Mouse (Mus musculus) forebrain, embryonic 16.5 days (tissue): ENCODE measurements around the gene Phf7. TPM values are rescaled to one million over a fixed set of nuclear protein-coding genes. Genes with fewer than 3 reads are reported as not detected.

Experiments
- ATAC-seq: fragments of 200-750 bp; cut with Nextera tagmentation; 2 replicates; pipeline ENCODE4 v1.8.0; 2017; ENCODE audit warnings: mild to moderate bottlenecking, moderate library complexity
- H3K27ac ChIP-seq: fragments of 300-500 bp; sonication (generic); 2 replicates; pipeline ENCODE4 v1.5.1; 2014; ENCODE audit warnings: low read length, control low read depth
- H3K27me3 ChIP-seq: fragments of 300-500 bp; sonication (generic); replicated peaks from 2 replicates; pipeline ENCODE4 v1.6.1; 2014; ENCODE audit warnings: low read length; ENCODE audit not compliant: control insufficient read depth, insufficient read depth
- H3K36me3 ChIP-seq: fragments of 300-500 bp; sonication (generic); 2 replicates; pipeline ENCODE4 v1.6.1; 2014; ENCODE audit not compliant: control insufficient read depth, insufficient read depth
- H3K4me1 ChIP-seq: fragments of 300-500 bp; sonication (generic); replicated peaks from 2 replicates; pipeline ENCODE4 v1.6.1; 2014; ENCODE audit warnings: low read length; ENCODE audit not compliant: control insufficient read depth, insufficient read depth
- H3K4me2 ChIP-seq: fragments of 300-500 bp; sonication (generic); 2 replicates; pipeline ENCODE4 v1.6.1; 2014; ENCODE audit warnings: mild to moderate bottlenecking, low read length, control low read depth
- H3K4me3 ChIP-seq: fragments of 300-500 bp; sonication (generic); replicated peaks from 2 replicates; pipeline ENCODE4 v1.5.1; 2014; ENCODE audit warnings: mild to moderate bottlenecking, low read length, control low read depth
- H3K9ac ChIP-seq: fragments of 300-500 bp; sonication (generic); replicated peaks from 2 replicates; pipeline ENCODE4 v1.6.1; 2014; ENCODE audit warnings: low read depth, low read length, control low read depth
- H3K9me3 ChIP-seq: fragments of 300-500 bp; sonication (generic); 2 replicates; pipeline ENCODE4 v1.6.1; 2016; ENCODE audit warnings: low read length; ENCODE audit not compliant: control insufficient read depth
- WGBS: fragments of 180-500 bp; shearing (Covaris S2); extraction: QIAGEN DNeasy Blood & Tissue Kit; methylation state at CpG from one replicate; pipeline ENCODE4 v1.1.7; 2014; 5-methylcytosine and 5-hydroxymethylcytosine counted together
- polyA plus RNA-seq: library from polyadenylated mRNA; unstranded; fragments of >200 nt; fragmentation: Nextera tagmentation; extraction: Ambion mirVana; gene quantifications from 2 replicates; pipeline ENCODE4 v1.2.1, GENCODE M21; 2015

The Phf7 gene
- polyA plus RNA-seq, 1 experiment from 2014 or later: 11.5 TPM

DNA sequence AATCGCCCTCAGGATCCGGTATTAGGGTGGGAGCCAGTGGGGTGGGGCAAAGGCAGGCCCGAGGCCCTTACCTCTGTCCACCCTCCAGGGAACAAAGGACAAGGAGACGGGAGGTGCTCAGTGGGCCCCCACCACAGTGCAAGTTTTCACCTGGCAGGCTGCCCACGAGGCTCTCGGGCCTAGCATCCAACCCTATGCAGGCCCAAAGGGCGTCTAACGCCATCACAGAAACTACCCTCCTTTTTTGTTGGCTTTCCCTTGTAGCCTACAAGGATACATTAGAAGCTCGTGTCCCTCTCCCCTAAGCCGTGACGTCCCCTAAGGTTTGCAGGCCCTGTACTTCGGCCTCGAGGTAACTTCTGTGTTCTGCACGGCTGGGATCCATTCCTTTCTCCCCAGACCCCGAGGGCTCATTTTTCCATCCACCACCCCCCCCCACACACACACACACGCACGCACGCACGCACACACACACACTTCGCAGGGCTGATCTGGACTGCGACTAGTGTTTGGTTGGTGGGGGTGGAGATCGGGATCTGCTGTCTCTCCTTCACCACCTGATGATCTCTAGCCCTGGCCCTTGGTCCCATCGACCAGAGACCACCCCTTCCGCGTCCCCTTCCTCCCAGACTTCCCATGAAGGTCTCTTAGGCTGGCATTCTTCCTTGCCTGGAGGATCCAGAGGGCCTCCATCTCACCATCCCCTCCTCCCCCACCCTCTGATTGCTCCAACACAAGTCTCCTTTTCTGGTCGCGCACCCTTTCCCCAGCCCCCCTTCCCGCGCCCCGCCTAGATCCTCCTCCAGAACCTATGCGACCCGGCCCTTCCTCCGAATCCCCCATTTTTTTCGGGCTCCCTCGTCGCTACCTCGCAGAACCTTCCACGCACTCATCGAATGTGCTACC is 45.3 kb downstream of the Phf7 start:
- Histone ChIP-seq H3K27me3 (no peaks in the 10 kb centered on the region), H3K27ac (peak overlapping the region; percentile 91), H3K36me3 (peaks cover 22% of the 10 kb centered on the region), H3K4me2 (peak overlapping the region; percentile 96), H3K4me3 (peak overlapping the region; percentile 87), H3K9me3 (no peaks in the 10 kb centered on the region), H3K9ac (peak overlapping the region; percentile 92), H3K4me1 (peaks cover 20% of the 10 kb centered on the region)
- WGBS: under 1% methylated on average over 39 of the region's 39 CpGs
- peak; percentile 65 for ATAC-seq

GRCm38 (mm10) chr14:31205244-31205561 is 45.9 kb downstream of the Phf7 start:
- Histone ChIP-seq H3K9me3 (no peaks in the 10 kb centered on the region), H3K36me3 (peaks cover 24% of the 10 kb centered on the region), H3K4me1 (peaks cover 20% of the 10 kb centered on the region), H3K27me3 (no peaks in the 10 kb centered on the region), H3K27ac (peak overlapping the region; percentile 91), H3K9ac (peak overlapping the region; percentile 92), H3K4me3 (peak overlapping the region; percentile 87), H3K4me2 (peak overlapping the region; percentile 96)
- no peak for ATAC-seq
- 24% methylated on average over 8 of the region's 8 CpGs for WGBS

DNA sequence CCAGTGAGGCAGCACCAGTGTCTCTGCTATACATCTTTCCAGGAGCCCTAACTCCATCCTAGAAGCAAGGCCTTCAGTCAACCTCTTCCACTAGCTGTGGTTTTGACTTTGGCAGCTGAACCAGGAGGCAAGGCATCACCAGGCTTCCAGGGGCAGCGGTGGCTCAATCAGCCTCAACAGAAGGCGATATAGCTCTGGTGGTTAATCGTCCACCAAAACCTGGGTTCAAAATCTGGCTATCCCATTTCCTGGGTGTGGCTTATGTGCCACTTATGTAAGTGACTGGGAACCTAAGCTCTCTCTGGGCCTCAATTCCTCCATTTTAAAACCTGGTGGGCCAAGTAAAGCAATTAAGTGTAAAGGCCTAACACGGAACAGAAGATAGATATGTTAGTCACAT is 46.3 kb downstream of the Phf7 start:
- H3K9me3 ChIP-seq: no peaks in the 10 kb centered on the region
- no peak for ATAC-seq
- peak overlapping the region; percentile 96 for H3K4me2 ChIP-seq
- H3K4me3 ChIP-seq: peak overlapping the region; percentile 87
- no peaks in the 10 kb centered on the region for H3K27me3 ChIP-seq
- H3K9ac ChIP-seq: peak overlapping the region; percentile 92
- H3K36me3 ChIP-seq: peaks cover 27% of the 10 kb centered on the region
- peak overlapping the region; percentile 91; the same call in 1 of the 2 replicates for H3K27ac ChIP-seq
- WGBS: 71% methylated on average over 4 of the region's 4 CpGs
- peaks cover 20% of the 10 kb centered on the region for H3K4me1 ChIP-seq

- ATAC-seq: no peak
- no peaks in the 10 kb centered on the region for H3K9me3 ChIP-seq
- H3K27me3 ChIP-seq: no peaks in the 10 kb centered on the region
- H3K4me3 ChIP-seq: no peak overlapping the region
- peaks cover 15% of the 10 kb centered on the region for H3K4me1 ChIP-seq
- H3K36me3 ChIP-seq: peaks cover 29% of the 10 kb centered on the region
- no peak overlapping the region for H3K4me2 ChIP-seq
- no peak overlapping the region for H3K27ac ChIP-seq
- no peak overlapping the region for H3K9ac ChIP-seq
- WGBS: 89% methylated on average over 3 of the region's 3 CpGs
Measured at GRCm38 (mm10) chr14:31200038-31200437, 51.1 kb downstream of the Phf7 start.

DNA sequence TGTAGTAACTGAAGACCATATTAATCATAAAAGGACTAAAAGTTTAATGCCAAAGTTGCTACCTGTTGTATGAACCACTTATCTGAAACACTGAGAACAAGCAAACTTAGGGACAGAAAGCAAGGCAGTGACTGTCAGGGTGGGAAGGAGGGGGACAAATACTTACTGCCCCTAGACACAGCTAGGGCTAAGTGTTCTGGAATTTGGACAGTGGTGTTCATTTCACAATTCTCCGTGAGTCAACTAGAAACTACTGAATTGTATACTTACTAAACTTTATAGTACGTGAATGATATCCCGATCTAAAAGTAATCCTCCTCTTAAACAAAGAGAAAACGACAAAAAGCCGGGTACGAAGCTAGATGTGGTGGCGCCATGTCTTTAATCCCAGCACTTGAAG is 51.5 kb downstream of the Phf7 start:
- no peak overlapping the region for H3K27ac ChIP-seq
- no peak for ATAC-seq
- no peak overlapping the region for H3K4me3 ChIP-seq
- no peak overlapping the region for H3K4me2 ChIP-seq
- H3K4me1 ChIP-seq: peaks cover 10% of the 10 kb centered on the region
- 90% methylated on average over 7 of the region's 7 CpGs for WGBS
- H3K27me3 ChIP-seq: no peaks in the 10 kb centered on the region
- no peak overlapping the region for H3K9ac ChIP-seq
- H3K9me3 ChIP-seq: no peaks in the 10 kb centered on the region
- peaks cover 29% of the 10 kb centered on the region for H3K36me3 ChIP-seq

DNA sequence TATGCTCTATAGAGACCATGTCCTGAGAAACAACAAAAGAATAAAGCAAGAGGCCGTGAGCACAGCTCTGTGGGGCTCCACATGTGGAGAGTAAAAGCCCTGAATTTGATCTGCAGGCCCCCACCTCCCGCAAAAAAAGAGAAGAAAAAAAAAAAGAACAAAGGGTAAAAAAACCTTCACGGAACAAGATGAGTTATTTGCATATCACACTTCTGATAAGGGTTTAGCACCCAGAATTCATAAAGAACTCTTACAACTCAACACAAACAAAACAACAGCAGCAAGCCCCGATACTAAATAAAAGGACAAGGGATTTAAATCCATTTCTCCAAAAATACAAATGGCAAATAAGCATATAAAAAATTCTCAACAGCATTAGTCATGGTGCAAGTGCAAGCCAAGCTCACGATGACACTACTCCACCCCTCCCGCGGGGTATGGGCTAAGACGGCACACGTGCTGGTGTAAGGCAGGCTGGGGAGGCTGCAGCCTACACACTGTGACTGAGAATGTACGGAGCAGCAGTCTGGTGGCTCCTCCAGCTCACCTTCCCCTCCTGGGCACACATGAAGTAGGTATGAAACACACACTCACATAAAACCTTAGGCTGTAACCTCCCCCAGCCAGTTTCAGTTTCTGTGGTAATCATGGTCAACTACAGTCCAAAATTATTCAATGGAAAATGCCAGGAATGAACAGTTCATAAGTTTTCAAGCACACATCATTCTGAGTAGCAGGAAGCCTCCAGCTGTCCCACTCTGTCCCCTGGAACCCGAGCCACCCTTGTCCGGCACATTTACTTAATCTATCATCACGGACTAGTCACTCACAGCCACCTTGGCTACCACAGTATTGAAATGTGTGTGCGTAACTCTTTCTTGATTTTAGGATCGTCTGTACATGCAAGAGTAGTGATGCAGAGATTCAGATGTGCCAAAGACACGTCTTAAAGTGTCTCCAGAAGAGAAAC is 53.3 kb downstream of the Phf7 start:
- Histone ChIP-seq H3K27me3 (no peaks in the 10 kb centered on the region), H3K4me2 (no peak overlapping the region), H3K4me3 (no peak overlapping the region), H3K4me1 (peaks cover 12% of the 10 kb centered on the region), H3K9me3 (no peaks in the 10 kb centered on the region), H3K9ac (no peak overlapping the region), H3K27ac (no peak overlapping the region), H3K36me3 (peaks cover 25% of the 10 kb centered on the region)
- no peak for ATAC-seq
- WGBS: 66% methylated on average over 16 of the region's 16 CpGs

- H3K4me3 ChIP-seq: no peak overlapping the region
- no peaks in the 10 kb centered on the region for H3K27me3 ChIP-seq
- no peak overlapping the region for H3K27ac ChIP-seq
- H3K4me2 ChIP-seq: no peak overlapping the region
- H3K9ac ChIP-seq: no peak overlapping the region
- peaks cover 17% of the 10 kb centered on the region for H3K36me3 ChIP-seq
- no peak for ATAC-seq
- peaks cover 12% of the 10 kb centered on the region for H3K4me1 ChIP-seq
- no peaks in the 10 kb centered on the region for H3K9me3 ChIP-seq
Measured at GRCm38 (mm10) chr14:31195968-31196367, 55.1 kb downstream of the Phf7 start.

GRCm38 (mm10) chr14:31195521-31195920 is 55.6 kb downstream of the Phf7 start:
- no peaks in the 10 kb centered on the region for H3K27me3 ChIP-seq
- H3K4me2 ChIP-seq: no peak overlapping the region
- H3K4me1 ChIP-seq: peaks cover 12% of the 10 kb centered on the region
- no peak for ATAC-seq
- no peak overlapping the region for H3K27ac ChIP-seq
- H3K9ac ChIP-seq: no peak overlapping the region
- 97% methylated on average over 4 of the region's 4 CpGs for WGBS
- no peaks in the 10 kb centered on the region for H3K9me3 ChIP-seq
- no peak overlapping the region for H3K4me3 ChIP-seq
- H3K36me3 ChIP-seq: peaks cover 20% of the 10 kb centered on the region

DNA sequence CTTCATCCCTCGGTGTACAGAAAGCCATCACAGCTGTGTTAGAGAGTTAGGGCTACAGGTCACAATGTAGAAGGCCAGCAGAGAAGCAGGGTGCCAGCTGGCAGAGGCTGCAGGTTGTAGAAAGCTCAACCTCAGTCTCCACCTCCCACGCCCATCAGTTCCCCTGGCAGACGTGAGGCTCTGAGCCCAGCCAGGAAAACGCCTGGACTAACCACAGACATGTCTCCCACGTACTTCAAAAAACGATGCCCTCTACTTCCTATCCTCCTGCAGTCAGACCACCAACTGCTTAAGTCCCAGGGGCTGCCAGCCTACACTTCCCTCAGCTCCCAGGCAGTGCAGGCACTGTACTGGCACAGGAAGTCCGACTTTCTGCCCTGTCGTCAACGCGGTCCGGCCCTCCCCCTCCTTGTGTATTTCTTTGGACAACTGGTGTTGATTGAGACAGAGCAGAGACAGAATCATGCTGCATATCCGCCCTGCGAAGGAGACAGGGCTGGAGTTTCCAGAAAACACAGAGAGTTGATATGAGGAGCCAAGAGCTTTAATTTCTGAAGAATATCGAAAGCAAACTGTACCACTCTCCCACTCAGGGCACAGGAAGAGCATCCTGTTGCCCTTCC is 56.1 kb downstream of the Phf7 start:
- H3K9me3 ChIP-seq: no peaks in the 10 kb centered on the region
- WGBS: 71% methylated on average over 14 of the region's 14 CpGs
- ATAC-seq: no peak
- H3K9ac ChIP-seq: no peak overlapping the region
- peaks cover 12% of the 10 kb centered on the region for H3K4me1 ChIP-seq
- H3K27me3 ChIP-seq: no peaks in the 10 kb centered on the region
- no peak overlapping the region for H3K4me2 ChIP-seq
- peaks cover 21% of the 10 kb centered on the region for H3K36me3 ChIP-seq
- no peak overlapping the region for H3K4me3 ChIP-seq
- H3K27ac ChIP-seq: no peak overlapping the region
